Mouse (Mus musculus) heart, postnatal 0 days (tissue): ENCODE results near the gene Ces2e. TPM values are rescaled to one million over a fixed set of nuclear protein-coding genes. Genes with fewer than 3 reads are reported as not detected.
"Not testable (repeated sequence)": the region's sequence is repeated elsewhere in the genome, so short reads cannot be mapped to it uniquely, and the experiment has no call there.

ENCODE experiments used
- ATAC-seq: fragments of 200-750 bp; cut with Nextera tagmentation; 2 replicates; pipeline ENCODE4 v1.8.0; 2017; ENCODE audit warnings: low read depth, moderate number of reproducible peaks, moderate library complexity; ENCODE audit not compliant: insufficient read depth
- DNase-seq: peaks from one replicate; pipeline ENCODE4 v3.0.0-alpha.2; 2016; ENCODE audit warnings: low spot score
- H3K27ac ChIP-seq: fragments of 300-500 bp; sonication (generic); 2 replicates; pipeline ENCODE4 v1.5.1; 2014; ENCODE audit warnings: low read depth, mild to moderate bottlenecking
- H3K27me3 ChIP-seq: fragments of 300-500 bp; sonication (generic); 2 replicates; pipeline ENCODE4 v1.6.1; 2014; ENCODE audit warnings: low read length, mixed read lengths; ENCODE audit not compliant: control insufficient read depth, insufficient read depth
- H3K36me3 ChIP-seq: fragments of 300-500 bp; sonication (generic); replicated peaks from 2 replicates; pipeline ENCODE4 v1.6.1; 2014; ENCODE audit warnings: low read length, mixed read lengths; ENCODE audit not compliant: control insufficient read depth, insufficient read depth
- H3K4me1 ChIP-seq: fragments of 300-500 bp; sonication (generic); 2 replicates; pipeline ENCODE4 v1.6.1; 2014; ENCODE audit warnings: antibody characterized with exemption; ENCODE audit not compliant: control insufficient read depth, insufficient read depth
- H3K4me2 ChIP-seq: fragments of 300-500 bp; sonication (generic); 2 replicates; pipeline ENCODE4 v1.6.1; 2014; ENCODE audit warnings: low read depth, mild to moderate bottlenecking, low read length, moderate library complexity
- H3K4me3 ChIP-seq: fragments of 300-500 bp; sonication (generic); 2 replicates; pipeline ENCODE4 v1.5.1; 2014; ENCODE audit warnings: low read depth, low read length
- H3K9ac ChIP-seq: fragments of 300-500 bp; sonication (generic); replicated peaks from 2 replicates; pipeline ENCODE4 v1.6.1; 2014; ENCODE audit warnings: low read depth, low read length, mixed read lengths
- H3K9me3 ChIP-seq: fragments of 300-500 bp; sonication (generic); replicated peaks from 2 replicates; pipeline ENCODE4 v1.6.1; 2016; ENCODE audit warnings: low read length; ENCODE audit not compliant: control insufficient read depth
- CTCF ChIP-seq: IDR thresholded peaks from 2 replicates; pipeline ENCODE4 v1.5.1; 2016; ENCODE audit warnings: antibody characterized with exemption, control low read depth, low read depth
- EP300 ChIP-seq: IDR thresholded peaks from 2 replicates; pipeline ENCODE4 v1.6.1; 2016; ENCODE audit warnings: antibody characterized with exemption, low read depth
- WGBS: fragments of 180-500 bp; shearing (Covaris S2); extraction: QIAGEN DNeasy Blood & Tissue Kit; methylation state at CpG from one replicate; pipeline ENCODE4 v1.1.7; 2014; 5-methylcytosine and 5-hydroxymethylcytosine counted together
- polyA plus RNA-seq: library from polyadenylated mRNA; unstranded; fragments of >200 nt; fragmentation: Nextera tagmentation; extraction: Ambion mirVana; gene quantifications from 2 replicates; pipeline ENCODE4 v1.2.1, GENCODE M21; 2015
- total RNA-seq: library from RNA; depleted of rRNA; stranded (reverse); fragments of >200 nt; gene quantifications from 2 replicates; pipeline ENCODE4 v1.2.3, GENCODE M21; 2014; ENCODE audit warnings: low replicate concordance; rRNA removed

Ces2e gene
- 2.8 TPM in 1 of 2 replicates, not detected in the other for total RNA-seq
- 0.58 and 0.66 TPM in 2 replicates for polyA plus RNA-seq

DNA sequence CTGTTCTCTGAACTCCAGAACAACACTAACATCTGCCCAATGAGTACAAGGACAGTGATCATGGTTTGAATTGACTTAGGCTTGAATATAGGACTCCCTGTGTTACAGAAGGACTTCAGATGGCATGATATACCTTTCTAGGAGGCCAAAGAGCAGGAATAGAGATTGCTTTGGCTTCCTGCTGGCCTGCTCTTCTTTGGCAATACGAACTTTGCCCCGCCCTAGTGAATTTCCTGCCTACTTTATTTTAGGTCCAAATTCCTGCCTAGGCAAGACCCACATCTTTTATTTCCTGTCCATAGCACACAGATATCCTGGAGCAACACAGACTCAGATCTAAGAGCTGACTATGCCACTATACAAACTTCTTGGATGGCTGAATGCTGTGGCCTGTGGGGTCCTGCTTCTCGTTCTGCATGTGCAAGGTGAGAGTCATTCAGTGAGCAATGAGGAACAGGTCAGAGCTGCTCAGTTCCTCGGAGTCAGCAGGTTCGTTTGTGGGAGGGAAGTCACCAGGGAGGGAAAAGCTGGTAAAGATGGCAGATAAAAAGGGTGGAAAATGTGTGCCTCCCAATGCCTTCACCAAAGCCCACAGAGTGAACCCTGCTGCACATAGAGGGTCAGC lies at the start of gene Ces2e:
TSS of gene Ces2e (plus strand) at position 289 of the 625 bp plus-strand sequence.
- 55% methylated on average over 5 of the region's 5 CpGs for WGBS
- Histone ChIP-seq H3K9ac (no peak within 1 kb of the TSS), H3K27ac (no peak within 1 kb of the TSS), H3K4me2 (no peak within 1 kb of the TSS), H3K9me3 (no peaks in the 10 kb centered on the region), H3K4me3 (no peak within 1 kb of the TSS), H3K36me3 (no peaks in the 10 kb centered on the region), H3K4me1 (no peaks in the 10 kb centered on the region), H3K27me3 (no peaks in the 10 kb centered on the region)
- DNase-seq (no peak), ATAC-seq (no peak)
- no peak for TF ChIP-seq EP300
- no peak for TF ChIP-seq CTCF

DNA sequence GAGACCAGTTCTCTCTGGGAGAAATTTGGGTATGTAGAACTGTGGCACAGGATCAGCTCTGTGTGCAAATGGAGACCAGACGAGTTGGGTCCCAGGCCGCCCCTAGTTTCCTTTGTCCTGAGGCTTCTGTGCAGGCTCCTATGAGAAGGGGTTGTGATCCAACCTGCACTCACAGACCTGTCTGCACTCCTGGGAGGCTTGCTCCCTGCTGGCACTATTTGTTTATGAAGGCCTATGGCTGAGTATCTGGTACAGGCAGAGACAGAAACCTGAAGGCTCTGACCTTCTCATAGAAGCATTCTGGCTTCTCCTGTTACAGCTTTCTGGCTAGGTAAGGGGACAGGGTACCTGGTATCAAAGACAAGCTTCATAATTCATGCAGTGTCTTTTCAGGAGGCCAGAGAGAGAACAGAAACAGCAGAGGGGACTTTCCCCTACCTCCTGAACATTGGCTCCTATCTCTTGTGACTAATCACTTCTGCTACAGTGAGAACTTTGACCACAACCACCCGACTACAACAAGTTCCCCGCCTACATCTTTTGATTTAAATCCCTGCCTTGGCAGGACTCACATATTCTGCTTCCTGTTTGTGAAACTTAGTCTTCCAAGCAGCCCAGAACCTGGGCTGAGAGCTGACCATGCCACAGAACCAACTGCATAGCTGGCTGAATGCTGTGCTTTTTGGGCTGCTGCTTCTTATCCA lies 39.7 kb upstream of the Ces2e start:
- not testable (repeated sequence) for H3K4me3 ChIP-seq, H3K4me1 ChIP-seq, H3K9ac ChIP-seq, H3K9me3 ChIP-seq, H3K36me3 ChIP-seq, H3K27ac ChIP-seq, H3K4me2 ChIP-seq, H3K27me3 ChIP-seq, DNase-seq, ATAC-seq
- no CpG with 5 or more reads among the region's 4 CpGs for WGBS

- no peak for TF ChIP-seq CTCF
- TF ChIP-seq EP300 = no peak
- no peaks in the 10 kb centered on the region for H3K4me1 ChIP-seq
- ATAC-seq = no peak
- H3K9ac ChIP-seq = no peak overlapping the region
- H3K36me3 ChIP-seq = no peaks in the 10 kb centered on the region
- no peak overlapping the region for H3K27ac ChIP-seq
- no peak overlapping the region for H3K4me2 ChIP-seq
- no peaks in the 10 kb centered on the region for H3K9me3 ChIP-seq
- WGBS = 66% methylated on average over 2 of the region's 2 CpGs
- H3K27me3 ChIP-seq = no peaks in the 10 kb centered on the region
- no peak for DNase-seq
- no peak overlapping the region for H3K4me3 ChIP-seq
Measured at GRCm38 (mm10) chr8:104901746-104902145, 24.3 kb upstream of the Ces2e start.

DNA sequence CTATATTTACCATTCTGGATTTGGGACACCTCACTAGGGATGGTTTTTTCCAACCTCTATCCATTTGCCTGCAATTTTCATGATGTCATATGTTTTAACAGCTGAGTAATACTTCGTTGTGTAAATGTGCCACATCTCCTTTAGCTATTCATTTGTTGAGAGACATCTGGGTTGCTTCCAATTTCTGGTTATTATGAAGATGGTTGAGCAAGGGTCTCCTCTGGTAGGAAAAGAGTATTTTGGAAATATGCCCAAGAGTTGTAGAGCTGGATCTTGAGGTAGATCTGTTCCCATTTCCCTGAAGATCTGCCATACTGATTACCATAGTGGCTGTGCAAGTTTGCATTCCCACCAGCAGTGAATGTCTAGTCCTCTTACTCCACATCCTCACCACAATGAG lies 18.9 kb upstream of the Ces2e start:
- no peak overlapping the region for H3K27ac ChIP-seq
- no peak overlapping the region for H3K4me2 ChIP-seq
- no peak overlapping the region for H3K4me3 ChIP-seq
- H3K27me3 ChIP-seq = no peaks in the 10 kb centered on the region
- H3K36me3 ChIP-seq = no peaks in the 10 kb centered on the region
- H3K9me3 ChIP-seq = no peaks in the 10 kb centered on the region
- ATAC-seq (no peak), DNase-seq (no peak)
- H3K4me1 ChIP-seq = no peaks in the 10 kb centered on the region
- H3K9ac ChIP-seq = no peak overlapping the region
- WGBS = 41% methylated on average over 1 of the region's 1 CpGs
- TF ChIP-seq CTCF (no peak), EP300 (no peak)

DNA sequence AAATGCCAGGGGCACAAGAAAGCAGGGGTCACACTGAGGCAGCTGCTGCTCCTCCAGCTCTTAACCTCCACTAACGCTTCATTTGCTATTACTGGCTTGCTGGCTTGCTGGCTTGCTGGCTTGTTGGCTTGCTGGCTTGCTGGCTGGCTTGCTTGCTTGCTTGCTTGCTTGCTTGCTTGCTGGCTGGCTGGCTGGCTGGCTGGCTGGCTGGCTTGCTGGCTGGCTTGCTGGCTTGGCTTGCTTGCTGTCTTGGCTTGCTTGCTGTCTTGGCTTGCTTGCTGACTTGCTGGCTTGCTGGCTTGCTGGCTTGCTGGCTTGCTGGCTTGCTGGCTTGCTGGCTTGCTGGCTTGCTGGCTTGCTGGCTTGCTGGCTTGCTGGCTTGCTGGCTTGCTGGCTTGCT lies 17.0 kb upstream of the Ces2e start:
- H3K4me1 ChIP-seq, H3K36me3 ChIP-seq, H3K4me2 ChIP-seq, H3K4me3 ChIP-seq, H3K27ac ChIP-seq, H3K9ac ChIP-seq, H3K27me3 ChIP-seq, ATAC-seq, H3K9me3 ChIP-seq, DNase-seq: not testable (repeated sequence)
- WGBS = 76% methylated on average over 1 of the region's 1 CpGs

DNA sequence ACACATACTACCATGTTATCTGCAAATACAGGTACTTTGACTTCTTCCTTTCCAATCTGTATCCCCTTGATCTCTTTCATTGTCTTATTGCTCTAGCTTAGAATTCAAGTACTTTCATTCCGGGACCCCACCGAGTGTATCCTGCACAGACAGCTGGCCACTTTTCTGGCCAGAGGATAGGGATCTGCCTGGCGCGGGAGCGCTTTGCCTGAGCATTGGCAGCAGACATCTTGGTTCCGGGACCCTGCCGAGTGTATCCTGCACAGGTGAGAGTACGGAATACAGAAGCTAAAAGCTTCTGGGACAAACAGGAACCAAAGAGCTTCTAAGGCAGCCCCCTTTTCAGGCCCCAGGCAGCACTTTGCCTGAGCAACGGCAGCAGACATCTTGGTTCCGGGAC lies 16.4 kb upstream of the Ces2e start:
- not testable (repeated sequence) for H3K27ac ChIP-seq, H3K36me3 ChIP-seq, ATAC-seq, H3K4me1 ChIP-seq, H3K27me3 ChIP-seq, DNase-seq, H3K9me3 ChIP-seq, H3K4me2 ChIP-seq, H3K9ac ChIP-seq, H3K4me3 ChIP-seq
- WGBS = 90% methylated on average over 10 of the region's 10 CpGs
